Mouse (Mus musculus) testis, postnatal 14 days (tissue): ENCODE measurements at regions not wholly inside any gene's neighbourhood (a gene's known extent, or its start where the extent isn't known, plus 50 kb on each side); places are given as distances from the start of the nearest gene placed in this dataset.

ENCODE experiments used
- DNase-seq: peaks from one replicate; pipeline ENCODE4 v3.0.0; 2021; ENCODE audit warnings: low spot score

DNA sequence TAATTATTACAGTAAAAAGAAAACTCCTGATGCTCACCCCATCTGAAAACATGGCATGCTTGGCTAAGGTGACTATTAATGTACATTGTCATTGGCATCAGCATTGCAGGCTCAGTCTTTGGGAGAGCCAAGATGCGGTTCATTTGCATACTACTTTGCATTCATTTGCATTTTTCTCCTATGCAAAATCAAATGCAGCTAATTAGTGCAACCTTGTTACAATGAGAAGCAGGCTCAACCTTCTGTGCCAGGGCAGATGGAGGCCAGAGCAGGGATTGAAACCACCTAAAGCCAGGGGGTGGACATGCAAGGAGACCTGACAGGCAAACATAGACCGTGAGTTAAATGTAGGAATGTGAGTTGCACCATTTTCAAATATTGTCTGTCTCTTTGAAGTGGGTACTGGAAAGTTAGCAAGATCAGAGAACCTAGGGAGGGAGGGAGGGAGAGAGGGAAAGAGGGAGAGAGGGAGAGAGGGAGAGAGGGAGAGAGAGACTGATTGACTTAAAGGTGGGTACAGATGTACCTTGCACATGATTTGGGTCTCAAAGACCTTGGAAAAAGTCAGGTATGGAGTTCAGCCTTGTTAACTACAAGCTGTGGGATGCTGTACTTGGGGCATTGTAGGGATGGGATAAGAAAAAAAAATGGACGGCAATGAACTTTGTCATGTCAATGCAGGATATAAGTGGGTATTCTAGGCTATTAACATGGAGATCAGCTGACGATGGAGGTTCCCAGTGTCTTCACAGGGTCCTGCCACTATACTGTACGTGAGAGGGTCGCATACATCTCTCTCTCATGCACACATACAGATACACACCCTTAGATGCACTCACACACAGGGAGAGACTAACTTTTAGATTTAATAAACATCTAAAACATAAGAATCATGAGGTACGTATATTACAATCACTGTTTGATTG, 1362.1 kb upstream of the A1bg start:
- no peak for DNase-seq

- no peak for DNase-seq
Measured at GRCm38 (mm10) chr15:62283661-62284429, 1361.0 kb upstream of the A1bg start.

GRCm38 (mm10) chr15:62282646-62283045, 1359.8 kb upstream of the A1bg start:
- DNase-seq: no peak

DNA sequence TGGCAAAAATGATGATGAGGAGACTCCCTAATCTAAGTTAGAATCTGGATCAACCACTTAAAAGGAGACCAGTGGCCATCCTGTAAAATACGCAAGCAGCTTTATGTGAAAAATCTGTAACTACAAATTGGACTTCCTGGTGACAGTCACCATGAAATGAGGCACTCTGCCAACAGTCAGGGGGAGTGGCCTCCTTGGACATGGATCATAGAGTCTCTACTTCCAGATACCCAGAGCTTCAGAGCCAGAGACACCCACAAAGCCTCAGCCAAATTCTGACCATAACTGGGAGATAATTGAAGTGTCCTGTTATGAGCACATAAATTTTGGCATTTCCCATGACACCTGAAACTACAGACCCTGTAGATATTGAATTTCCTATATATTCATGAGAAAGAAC, 1359.3 kb upstream of the A1bg start:
- DNase-seq: no peak

- DNase-seq: no peak
Measured at GRCm38 (mm10) chr15:62279526-62279925, 1356.7 kb upstream of the A1bg start.

DNA sequence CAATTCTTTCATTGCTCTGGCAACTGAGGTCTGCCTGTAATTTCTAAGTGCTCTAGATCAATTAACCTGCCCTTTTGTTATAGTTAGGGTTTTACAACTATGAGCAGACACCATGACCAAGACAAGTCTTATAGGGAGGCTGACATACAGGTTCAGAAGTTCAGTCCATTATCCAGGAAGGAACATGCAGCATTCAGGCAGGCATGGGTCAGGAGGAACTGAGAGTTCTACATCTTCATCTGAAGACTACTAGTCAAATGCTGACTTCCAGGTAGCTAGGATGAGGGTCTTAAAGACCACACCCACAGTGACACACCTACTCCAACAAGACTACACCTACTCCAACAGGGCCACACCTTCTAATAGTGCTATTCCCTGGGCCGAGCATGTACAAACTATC, 1352.0 kb upstream of the A1bg start:
- no peak for DNase-seq

- DNase-seq: no peak
Measured at GRCm38 (mm10) chr15:62273855-62274488, 1351.2 kb upstream of the A1bg start.

DNA sequence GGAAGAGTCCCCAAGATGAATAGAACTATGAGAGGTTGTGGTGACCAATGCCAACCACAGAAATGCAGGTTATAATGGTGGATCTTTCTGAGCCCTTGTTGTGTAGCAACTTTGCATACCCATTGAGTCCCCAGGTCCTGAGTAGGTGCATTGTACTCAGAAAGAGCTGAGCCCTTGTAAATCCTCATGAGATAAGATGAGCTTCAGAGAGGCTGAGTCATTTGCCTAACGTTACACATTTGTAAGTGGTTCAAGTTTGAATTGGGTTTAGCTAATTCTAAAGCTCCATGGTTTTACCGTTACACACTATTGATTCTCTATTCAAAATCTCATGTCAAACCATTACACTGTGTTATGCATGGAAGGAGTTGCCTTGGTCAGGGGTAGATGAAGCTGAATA, 1349.9 kb upstream of the A1bg start:
- DNase-seq: no peak

GRCm38 (mm10) chr15:62271428-62271827, 1348.6 kb upstream of the A1bg start:
- DNase-seq: no peak

- DNase-seq: no peak
Measured at GRCm38 (mm10) chr15:62268189-62268588, 1345.4 kb upstream of the A1bg start.

DNA sequence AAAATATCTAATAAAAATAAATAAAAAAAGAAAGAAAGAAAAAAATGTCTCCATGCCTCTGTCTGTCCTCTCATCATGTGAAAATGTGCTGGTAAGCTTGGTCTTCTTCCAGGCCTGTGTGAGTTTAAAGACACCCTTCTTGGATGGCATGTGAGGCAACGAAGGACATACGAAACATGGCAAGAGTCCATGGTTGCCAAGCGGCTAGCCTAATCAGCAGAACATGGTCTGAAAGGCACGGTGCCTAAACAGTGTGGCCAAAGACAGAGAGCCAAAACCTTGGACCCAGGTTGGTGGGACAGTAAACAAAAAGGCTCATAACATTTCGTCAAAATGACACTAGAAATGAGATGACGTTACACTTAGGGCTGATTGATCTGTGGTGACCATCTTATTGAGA, 1344.7 kb upstream of the A1bg start:
- no peak for DNase-seq

DNA sequence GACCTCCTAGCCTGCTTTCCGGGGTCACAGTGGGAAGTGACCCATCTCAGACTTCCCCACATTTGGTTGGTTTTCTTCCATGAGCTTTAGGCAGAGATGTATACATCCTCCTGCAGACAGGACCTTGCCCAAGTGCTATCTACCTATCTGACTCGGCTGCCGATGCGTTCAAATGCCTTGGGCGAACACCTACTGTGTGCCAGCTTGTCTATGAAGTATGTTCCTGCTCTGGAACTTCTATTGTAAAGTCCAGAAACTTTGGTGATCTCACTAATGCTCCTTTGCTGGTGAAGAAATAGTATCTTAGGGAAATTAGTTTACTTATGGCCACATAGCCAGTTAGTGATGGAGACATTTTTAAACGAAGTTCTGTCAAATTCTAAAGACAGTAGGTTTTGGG, 1343.2 kb upstream of the A1bg start:
- no peak for DNase-seq

DNA sequence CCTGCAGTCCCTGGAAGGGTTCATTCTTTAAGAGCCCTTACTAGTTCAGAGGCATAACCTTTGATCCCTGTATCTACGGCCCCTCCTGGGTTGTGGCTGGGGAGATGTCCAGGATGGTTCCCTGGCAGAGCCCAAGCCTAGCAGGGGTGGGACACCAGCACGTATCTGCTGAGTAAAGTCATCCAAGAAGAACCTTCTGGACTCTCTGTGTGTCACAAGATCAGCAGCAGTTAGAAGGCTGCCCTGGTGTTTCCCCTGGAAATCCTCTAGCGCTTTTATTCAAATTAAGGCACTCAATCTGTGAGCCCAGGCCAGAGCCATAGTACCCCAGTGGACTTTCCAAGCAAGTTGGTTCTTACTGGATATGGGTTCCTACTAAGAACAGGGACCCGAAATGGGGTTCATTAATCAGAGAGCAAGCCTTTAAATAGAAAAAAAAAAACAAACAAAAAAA, 1342.7 kb upstream of the A1bg start:
- DNase-seq: no peak

DNA sequence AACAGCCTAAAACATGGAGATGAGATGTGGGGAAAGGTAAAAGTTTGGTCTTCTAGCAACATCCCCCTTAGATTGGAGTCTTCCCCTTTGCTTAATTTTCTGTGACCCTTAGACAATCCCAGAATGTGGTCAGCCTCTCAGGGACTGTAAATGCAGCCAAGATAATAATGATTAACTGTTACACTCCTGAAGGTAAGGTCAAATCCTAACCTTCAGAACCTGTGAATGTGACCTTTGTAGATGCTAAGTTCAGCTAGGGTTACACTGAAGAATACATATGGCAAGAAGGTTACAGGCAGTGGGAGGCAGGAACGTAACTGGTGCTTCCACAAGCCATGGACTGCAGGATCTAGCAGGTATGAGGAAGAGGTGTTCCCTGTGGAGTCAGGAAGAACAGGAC, 1342.2 kb upstream of the A1bg start:
- no peak for DNase-seq

GRCm38 (mm10) chr15:62264183-62264582, 1341.4 kb upstream of the A1bg start:
- no peak for DNase-seq

DNA sequence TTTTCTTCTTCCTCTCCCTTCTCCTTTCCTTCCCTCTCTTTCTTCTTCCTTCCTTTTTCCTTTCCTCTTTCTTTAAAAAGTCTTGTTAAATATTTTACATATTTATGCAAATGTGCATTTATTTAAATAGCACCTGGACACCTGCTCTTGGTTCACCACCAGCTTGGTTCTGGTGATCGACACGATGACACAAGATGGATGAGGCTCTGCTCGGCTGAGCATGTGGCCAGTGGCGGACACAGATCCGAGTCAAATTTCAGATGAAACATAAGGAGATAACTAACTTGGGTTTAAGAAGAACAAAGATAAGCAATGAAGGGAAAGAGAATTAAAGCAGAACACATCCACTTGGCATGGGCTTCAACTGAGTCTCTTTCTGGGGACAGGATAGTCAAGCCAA, 1339.7 kb upstream of the A1bg start:
- no peak for DNase-seq

DNA sequence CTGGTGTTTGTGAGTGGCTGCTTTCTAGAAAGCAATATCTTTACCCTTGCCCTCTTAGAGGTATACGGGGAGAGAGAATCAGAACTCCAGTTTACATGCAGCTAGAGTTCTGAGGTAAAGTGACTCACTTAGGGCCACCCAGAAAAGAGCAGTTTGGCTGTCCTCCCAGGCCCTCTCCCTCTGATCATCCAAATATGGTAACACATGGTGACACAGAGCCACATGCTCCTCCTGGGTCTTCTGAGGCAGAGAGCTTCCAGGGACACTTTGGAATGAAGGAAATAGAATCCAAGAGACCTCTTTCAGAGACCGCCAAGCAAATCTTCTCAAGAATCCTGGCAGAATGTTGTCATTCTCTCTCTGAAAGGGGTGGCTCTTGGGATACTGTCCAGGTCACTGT, 1338.7 kb upstream of the A1bg start:
- DNase-seq: no peak

DNA sequence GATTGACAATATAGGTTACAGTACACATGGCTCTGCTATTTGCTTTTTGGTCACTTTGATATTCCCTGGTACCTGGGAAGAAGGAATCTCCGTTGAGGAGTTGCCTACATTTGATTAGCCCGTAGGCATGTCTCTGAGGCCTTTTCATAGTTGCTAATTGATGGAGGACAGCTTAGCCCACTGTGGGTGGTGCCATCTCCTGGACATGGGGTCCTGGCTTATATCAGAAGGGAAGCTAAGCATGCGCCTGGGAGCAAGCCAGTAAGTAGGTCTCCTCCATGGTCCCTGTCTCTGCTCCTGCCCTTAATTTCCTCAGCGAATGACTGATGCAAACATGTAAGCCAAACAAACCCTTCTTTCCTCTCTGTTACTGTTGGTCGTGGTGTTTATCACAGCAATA, 1335.8 kb upstream of the A1bg start:
- no peak for DNase-seq

- peak; percentile 54 for DNase-seq
Measured at GRCm38 (mm10) chr15:62257955-62258354, 1335.1 kb upstream of the A1bg start.

GRCm38 (mm10) chr15:62257110-62257667, 1334.4 kb upstream of the A1bg start:
- DNase-seq: no peak

DNA sequence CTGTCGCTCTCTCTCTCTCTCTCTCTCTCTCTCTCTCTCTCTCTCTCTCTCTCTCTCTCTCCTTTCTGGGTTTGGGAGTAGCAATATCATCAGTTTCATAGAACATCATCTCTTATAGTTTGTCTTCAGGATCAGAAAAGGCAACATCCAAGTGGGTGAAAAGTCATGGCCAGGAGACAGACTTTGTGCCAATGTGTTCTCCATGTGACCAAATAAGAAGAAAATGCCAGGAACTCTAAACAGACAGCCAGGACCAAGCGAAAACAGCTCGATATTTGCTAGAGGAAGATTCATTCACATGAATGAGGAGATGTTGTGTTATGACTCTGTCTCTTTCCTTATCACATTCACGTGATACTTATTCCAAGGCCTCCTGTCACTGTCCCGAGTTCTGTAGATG, 1332.8 kb upstream of the A1bg start:
- no peak for DNase-seq

GRCm38 (mm10) chr15:62253724-62254123, 1330.9 kb upstream of the A1bg start:
- no peak for DNase-seq
